Mouse (Mus musculus) WW6 (cell line): ENCODE results near the gene Wdr6.
"Not testable (repeated sequence)": the region's sequence is repeated elsewhere in the genome, so short reads cannot be mapped to it uniquely, and the experiment has no call there.

Experiments used
- DNase-seq: peaks from one replicate; pipeline ENCODE4 v3.0.0-alpha.2; 2013; ENCODE audit warnings: low read depth, low spot score

Wdr6 gene

DNA sequence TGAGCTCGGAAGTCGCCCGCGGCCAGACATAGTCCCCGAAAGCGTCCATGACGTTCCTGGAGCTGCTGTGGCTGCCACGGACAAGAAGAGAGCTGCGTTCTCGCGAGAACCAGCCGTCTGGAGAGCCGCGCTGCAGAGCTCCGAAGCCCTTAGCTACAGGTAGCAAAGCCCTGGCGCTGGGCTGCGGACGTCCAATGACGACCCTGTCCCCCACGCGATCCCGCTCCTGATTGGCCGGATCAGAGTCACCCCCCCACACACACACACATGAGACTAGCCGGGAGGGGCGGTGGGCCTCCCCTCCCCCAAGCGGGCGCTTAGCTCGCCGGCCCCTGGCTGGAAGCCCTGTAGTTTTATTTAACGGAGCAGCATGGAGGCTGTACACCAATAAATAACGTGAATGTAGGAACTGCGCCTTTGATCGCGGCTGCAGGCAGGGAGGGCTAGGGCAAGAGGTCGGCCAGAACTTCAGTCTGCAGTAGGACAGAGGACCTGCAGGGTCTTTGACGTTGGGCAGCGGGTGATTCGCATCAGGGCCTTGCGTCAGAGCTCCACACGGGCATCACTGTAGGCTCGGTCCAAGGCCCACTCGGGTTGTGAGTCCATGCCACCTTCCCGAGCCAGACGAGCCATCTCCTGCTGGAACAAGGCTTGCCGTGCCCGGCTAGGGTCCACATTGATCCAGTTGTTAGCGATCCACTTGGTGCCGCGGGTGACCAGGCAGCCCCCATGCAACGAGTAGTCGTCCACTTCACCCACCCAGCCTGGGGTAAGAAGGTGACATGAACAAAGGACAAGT is at the start of gene Wdr6:
Gene Wdr6 (minus strand): TSS at position 195 of the 799 bp plus-strand sequence.
- peak; percentile 90 for DNase-seq

DNA sequence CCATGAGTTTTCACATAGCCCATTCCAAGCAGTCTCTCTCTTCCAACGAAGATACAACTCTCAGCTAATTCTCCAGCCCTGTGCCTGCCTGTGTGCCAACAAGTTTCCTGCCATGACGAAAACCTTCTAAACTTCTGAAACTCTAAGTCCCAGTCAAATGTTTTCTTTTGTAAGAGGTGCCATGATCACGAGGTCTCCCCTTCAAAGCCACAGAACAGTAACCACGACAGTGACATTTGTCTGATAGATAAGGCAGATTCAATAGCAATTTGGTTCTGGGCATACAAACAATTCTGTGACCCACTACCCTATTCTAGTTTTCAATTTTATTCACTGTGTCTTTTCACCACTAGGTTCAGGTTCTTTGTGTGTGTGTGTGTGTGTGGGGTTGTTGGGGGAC is 49.6 kb upstream of the Wdr6 start:
- DNase-seq, result no peak

DNA sequence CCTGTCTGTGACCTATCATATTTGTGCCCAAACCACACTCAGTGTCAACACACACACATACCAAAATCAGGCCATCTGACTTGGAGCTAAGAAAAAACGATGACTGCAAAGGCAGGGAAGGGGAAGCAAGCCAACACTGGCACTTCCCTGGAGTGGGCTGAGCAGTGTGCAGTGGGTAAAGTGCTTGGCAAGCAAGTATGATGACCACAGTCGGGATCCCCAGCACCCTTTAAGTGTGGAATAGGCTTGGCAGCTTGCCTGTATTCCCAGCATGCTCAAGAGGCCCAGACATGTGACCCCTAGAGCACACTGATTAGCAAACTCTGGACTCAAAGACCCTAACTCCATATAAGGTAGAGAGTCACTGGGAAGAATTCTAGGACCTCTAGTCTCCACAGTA is 48.0 kb upstream of the Wdr6 start:
- no peak for DNase-seq

DNA sequence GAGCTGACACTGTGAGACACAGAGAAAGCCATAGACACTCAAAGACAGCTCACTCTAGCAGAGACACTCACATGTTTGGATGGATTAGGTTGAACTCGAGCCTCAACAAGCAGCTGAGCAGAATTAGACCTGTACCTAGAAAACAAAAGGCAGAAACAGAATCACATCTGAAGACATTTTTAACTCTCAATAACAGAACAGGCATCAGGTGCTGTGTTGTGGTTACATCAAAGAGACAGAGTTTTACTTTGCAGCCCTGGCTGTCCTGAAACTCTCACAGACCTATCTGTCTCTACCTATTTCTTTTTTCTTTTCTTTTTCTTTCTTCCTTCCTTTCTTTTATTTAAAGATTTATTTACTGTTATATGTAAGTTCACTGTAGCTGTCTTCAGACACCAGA is 38.8 kb upstream of the Wdr6 start:
- no peak for DNase-seq

DNA sequence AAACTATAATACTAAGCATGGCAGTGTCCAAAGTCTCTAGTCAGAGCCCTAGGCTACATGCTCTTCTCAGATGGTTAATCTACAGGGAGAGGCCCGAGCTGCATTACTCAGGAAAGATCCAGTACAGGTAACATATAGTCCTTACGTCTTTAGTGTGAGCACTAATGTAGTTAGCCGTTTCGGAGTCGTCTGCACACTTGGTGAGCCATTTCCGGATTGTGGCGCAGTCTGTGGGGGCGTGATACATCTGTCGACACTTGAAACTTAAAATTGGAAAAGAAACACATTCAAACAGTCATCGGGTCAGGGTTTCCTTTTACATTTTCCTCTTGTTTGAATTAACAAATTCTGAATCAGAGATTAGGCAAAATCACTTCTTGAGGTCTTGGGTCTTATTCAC is 32.9 kb upstream of the Wdr6 start:
- no peak for DNase-seq

DNA sequence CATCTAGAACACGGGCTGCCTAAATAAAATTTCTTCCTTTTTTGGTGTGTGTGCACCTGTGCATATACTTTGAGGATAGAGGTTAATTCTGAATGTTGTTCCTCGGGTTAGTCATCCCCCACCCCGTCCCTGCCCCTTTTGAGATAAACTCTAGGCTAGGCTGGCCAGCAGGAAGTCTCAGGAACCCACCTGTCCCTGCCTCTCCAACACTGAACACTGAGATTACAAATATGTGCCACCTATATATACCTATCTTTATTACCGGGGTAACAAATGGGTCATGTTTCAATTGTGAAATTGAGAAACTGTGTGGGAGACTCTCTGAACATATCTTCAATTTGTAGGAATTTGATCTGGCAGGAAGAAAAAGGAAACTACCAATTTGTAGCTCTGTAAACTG is 30.4 kb upstream of the Wdr6 start:
- DNase-seq, result no peak

DNA sequence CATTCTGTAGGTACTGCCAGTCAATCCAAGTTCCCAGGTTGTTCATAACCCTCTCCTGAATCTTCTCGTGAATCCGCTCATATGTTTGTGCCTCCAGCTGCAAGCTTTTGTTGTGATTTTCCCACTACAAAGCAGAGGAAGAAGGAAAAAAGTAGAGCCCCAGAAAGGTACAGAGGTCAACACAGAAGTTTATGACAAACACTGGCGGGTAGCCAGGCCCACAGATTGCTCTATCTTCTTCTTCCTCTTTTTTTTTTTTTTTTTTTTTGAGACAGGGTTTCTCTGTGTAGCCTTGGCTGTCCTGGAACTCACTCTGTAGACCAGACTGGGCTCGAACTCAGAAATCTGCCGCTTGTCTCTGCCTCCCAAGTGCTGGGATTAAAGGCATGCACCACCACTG is 29.4 kb upstream of the Wdr6 start:
- DNase-seq, result not testable (repeated sequence)

DNA sequence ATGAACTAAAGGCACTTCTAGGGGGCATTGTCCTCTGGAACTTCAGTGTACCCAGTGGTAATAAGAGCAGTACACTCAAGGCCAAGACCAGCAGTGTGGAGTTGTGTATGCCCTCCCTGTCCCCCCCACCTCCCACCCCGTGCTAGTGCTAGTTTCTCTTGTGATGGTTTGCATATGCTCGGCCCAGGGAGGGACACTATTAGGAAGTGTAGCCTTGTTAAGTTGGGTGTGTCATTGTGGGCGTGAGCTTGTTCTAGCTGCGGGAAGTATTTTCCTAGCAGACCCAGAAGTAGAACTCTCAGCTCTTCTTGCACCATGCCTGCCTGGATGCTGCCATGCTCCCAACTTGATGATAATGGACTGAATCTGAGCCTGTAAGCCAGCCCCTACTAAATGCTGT is 23.4 kb upstream of the Wdr6 start:
- no peak for DNase-seq

DNA sequence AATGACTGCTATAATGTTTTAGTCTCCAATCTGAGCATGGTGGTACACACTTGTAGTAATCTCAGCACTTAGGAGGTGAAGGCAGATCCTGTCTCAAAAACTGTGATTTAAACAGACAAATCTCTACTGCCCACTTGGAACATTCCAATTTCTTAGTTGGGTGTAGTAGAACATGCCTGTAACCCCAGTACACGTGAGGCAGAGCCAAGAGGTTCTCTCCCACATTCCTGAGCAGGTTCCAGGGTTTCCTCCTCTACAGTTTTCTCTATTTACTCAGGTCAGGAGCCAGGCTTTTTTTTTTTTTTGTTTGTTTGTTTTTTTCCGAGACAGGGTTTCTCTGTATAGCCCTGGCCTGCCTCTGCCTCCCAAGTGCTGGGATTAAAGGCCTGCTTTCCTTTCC is 21.5 kb upstream of the Wdr6 start:
- no peak for DNase-seq

DNA sequence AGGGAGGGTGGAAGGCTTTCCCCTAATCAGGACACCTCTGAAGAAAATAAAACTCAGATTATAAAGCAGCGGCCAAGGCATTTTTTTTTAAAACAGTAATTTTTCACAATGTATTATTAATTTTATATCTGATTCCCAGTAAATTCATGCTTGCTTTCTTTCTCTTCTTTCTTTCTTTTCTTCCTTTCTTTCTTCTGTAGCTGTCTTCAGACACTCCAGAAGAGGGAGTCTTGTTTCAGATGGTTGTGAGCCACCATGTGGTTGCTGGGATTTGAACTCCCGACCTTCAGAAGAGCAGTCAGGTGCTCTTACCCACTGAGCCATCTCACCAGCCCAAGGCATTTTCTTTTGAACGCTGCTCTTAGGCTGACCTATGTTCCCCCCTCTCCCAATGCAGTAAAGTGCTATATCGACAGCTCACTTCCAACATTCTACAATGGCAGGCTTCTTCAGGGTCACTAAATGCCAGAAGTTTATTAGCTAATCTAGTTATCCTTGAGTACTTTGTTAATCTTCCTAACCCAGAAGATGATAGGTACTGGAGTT is 20.6 kb upstream of the Wdr6 start:
- no peak for DNase-seq

DNA sequence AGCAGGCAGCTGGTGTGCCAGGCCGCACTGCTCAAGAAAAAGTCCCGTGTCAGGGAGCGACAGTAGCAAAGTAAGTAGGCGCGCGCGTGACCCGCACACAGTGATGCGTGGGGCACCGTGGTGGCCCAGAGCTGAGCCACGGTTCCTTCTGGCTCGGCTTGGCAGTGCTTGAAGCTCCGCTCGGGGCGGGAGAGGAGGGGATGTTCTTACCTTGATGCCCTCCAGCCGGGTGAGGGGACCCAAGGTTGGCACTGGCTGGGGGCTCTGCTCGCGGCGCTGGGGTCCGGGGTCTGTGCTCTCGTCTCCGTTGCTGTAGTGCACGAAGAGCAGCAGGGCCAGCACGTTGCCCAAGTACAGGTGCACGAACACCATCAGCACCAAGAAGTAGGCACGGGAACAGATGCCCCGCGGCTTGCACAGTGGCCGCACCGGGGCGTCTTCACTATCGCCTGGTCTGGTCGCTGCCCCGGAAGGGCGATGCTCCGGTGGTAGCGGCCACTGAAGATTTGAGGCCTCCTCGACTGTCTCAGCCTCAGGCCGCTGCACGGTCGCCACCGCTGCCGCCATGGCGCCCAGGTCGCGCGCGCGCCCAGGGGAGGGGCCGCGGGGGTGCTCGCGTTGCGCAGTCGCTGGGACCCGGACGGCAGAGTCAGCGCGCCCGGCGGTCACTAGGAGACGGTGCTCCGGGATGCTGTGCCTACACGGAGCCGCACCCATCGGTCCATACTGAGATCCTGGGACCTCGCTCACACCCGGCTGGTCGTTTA is 18.6 kb upstream of the Wdr6 start, which contains the start of gene P4htm:
Gene P4htm (minus strand): TSS at position 670 of the 767 bp plus-strand sequence.
- DNase-seq, result no peak

DNA sequence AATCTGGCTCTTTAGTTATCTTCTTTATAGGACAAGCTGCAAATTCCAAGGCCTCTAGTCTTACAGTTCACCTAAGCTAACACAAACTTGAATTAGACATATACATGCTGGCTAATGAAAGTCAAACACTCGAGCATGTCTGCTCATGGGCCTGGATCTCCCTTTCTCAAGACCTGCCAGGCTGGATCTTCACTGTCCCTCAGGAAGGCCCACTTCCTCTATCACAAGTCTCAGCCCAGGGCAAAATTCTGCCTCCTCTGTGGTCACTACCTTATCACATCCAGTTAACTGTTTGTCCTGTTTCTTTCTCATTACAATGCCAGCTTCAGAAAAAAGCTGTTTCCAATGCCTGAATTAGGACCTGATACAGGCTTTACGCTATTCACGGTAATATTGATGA is 15.8 kb upstream of the Wdr6 start:
- DNase-seq, result no peak

DNA sequence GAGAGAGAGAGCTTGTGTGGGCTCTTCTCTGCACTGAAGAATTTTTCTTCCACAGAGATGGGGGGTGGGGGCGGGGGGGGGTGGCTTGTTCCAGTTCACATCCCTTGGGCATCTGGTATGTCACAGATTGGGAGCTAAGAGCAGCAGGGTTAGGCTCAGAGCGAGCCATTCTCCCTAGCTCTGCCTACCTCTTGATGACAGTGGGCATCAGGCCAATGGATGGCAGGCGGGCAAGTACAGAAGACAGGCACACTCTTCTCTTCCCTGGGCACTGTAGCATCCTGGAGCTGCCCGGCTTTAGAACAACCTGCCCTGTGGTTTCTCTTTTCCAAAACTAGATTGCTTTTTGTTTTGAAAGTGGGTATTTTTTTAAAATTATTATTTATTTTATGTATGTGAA is 12.9 kb upstream of the Wdr6 start:
- DNase-seq, result no peak

DNA sequence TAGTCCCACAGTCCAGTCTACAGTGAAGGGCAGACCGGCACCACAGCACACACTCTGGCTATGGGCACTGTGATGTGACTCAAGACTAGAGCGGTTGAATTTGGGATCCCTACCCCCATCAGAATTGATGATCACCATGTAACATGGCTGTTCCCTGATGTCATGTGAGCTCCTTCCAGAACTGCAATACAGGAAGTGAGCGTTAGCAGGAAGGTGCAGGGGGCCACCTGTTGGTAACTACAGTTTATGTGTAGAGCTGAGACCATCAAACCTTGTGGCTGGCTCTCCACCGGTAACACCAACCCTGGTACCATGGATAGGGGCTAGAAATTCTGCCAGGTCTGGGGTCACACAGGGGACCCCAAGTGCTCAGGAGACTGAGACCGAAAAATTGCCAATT is 10.7 kb upstream of the Wdr6 start:
- DNase-seq, result no peak

DNA sequence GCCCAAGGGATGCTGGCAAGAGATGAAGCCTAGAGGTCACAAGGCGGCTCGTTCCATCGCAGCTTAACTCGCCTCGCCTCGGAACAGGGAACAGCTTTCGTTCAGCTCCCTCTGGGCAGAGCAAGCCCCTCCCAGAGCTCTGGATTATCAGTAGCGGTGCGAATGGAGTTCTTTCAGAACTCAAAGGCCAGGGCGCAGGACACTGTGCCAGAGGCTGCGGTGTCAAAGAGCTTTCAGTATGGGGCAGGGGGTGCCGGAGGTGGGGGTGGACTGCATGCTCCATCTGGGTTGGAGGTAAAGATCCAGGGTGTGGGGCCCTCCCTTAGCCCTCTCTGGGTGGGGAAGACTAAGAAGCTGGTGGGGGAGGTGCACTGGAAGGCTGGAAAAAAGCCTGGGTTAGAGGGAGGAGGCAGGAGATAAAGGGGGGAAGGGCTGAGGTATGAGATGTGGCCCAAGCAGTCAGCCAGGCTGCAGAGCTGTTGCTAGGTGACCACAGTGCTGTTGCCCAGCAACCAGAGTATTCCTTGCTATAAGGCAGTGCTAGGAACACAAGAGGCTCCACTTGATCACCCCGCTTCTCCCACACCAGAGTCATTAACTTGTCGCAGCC is 9.1 kb upstream of the Wdr6 start:
- DNase-seq, result peak; percentile 82

DNA sequence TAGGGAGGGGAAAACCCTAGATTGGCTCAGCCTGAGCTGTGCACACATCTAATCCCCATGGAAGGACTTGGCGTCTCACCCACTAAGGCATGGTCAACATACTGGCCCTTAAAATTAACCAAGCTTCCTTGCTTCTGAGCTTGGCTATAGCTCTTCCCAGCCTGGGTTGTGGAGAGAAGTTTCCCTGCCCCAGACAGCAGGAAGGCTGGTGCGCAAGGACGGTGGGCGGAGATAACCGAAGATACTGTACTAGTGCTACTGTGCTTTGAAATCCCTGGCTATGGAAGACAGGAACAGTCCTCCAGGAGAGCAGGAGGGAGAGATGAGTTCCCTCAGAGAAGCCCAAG is 778 bp upstream of the Wdr6 start:
- DNase-seq, result no peak

DNA sequence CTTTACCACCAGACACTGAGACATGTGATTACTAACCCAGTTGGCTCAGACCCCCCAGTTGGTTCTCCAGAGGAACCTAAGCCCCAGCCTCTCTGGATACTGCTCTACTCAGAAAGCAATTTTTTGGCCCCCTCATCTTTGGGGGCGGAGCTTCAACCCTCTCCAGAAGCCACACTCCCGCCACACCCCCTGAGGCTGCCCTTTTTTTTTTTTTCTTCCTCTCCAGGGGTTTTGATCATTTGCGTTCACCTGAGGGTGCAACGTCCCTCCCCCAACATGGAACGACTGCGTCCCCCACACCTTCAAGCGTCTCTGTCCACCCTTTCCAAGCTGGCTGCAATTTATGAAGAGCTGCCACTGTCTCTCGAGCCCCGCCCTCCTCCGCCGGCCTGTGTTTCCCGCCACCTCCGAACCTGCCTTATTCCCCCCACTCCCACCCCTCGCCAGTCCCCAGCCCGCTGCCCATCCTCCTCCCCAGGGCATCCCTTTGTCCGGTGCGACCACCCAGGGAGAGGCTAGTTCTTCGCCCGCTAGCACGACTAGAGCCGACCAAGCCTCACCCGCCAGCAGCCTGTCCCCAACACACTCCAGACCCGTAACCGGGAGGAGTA is 500 bp downstream of the Wdr6 start:
- no peak for DNase-seq

DNA sequence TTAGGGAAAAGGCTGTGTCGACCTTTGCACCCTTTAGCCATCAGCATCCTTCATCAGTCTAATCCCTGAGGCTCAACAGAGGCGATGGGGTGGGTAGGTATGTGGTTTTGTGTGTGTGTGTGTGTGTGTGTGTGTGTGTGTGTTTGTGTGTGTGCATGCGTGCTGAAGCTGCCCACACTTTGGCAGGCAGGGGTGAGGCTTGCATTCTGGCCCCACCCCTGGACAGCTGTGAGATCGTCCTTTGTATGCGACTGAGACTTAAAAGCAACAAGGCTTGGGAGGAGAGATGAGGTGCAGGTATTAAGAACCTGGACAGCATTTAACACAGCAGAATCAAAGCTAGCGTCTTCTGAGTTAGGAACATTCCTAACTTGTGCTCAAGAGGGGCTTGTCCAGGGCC is 1.5 kb downstream of the Wdr6 start:
- no peak for DNase-seq

DNA sequence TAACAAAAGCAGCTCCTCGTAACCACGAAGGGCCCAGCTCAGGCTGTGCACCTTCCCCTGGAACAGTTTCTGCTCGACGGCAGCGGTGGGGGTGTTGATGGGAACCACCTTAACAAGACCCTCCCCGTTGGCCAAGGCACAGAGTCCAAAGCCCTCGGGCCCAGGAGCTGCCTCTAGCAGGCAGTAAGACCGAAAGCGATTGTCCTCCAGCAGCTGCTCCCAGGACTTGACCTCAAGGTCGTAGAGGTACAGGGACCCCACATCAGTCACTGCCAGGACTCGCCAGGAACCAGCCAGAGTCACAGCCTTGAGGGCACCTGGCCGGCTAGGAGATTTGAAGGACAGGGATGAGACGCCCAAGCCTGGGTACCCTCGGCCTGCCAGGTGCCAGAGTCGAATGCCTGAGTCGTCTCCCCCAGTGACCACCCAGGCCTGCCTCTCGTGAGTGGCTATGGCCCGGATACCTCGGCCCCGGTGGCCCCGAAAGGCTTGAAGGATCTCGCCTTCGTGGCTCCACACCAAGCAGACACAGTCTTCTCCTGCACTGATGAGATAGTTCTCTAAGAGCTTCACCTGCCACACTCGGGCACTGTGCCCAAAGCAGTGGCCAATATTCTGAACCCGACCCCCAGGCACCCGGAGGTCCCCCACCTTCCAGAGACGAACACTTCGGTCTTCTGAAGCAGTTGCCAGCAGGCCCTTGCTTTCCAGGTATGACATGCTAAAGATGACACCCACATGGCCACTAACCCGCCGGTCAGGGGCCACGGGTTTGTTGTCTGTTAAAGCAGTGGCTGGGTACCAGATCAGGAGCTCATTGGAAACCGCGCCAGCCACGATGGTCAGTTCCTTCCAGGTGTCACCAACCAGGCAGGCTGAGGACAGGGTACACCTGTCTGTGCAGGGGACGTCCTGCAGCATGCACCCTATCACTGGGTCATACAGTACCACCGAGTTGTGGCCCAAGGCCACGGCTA is 2.9 kb downstream of the Wdr6 start:
- DNase-seq, result no peak

DNA sequence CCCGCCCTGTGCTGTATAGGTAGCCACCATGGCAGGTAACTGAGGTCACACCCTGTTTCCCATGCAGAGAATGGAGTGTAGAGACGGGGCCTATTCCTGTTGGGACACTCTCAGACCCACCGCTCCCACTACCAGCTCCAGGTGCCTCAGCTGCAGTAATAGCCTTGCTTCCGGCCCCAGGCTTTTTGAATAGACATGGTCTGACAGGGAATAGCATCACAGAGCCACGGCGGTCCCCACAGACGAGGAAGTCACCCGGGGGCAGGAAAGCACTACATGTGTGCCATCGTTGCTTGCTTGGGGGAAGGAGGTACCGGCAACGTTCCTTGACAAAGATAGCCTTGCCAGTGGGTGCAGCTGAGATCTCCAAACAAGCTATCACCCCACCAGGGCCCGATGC is 3.6 kb downstream of the Wdr6 start:
- DNase-seq, result no peak
